29 mouse cellular contexts compared by ENCODE assay signal in the genomic region with DNA sequence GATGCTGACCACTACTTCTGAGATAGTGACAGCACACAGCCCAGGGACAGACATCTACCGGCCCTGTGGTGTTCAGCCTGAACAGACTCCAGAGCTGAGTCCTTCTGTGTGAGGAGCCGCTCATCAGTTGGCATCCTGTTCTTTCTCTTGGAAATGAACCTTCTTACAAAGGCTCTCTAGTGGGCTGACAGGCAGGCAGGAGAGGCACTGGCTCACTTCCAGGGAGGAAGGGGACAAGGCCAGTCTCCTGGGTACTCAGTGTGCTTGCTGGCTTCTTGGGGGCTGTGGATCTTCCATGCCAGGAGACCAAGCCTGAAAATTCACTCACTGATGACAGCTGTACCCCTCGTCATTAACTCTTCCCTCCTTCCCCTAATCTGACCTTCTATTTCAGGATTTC. TPM values are rescaled to one million over a fixed set of nuclear protein-coding genes. Genes with fewer than 3 reads are reported as not detected.
DNase-seq lines count a peak whose midpoint lies in the region; ATAC-seq and TF ChIP-seq lines count a peak whose summit lies in the region.
"Had no signal": no experiment of that assay in that cellular context is flagged by ENCODE, and none has a peak within 500 bp of the region (broad histone marks: within the 10 kb centered on the region; RNA-seq: fewer than 3 reads in every experiment).

No protein-coding gene starts in this region.

- H3K36me3 ChIP-seq in forebrain, embryonic 14.5 days (ENCODE audit: control insufficient read depth, insufficient read depth, low read length): peaks cover 25% of the 10 kb centered on the region
- peaks cover 79% of the 10 kb centered on the region for H3K36me3 ChIP-seq in forebrain, embryonic 10.5 days (replicated peaks)
- no peaks in the 10 kb centered on the region for H3K36me3 ChIP-seq in hindbrain, postnatal 0 days (ENCODE audit: insufficient read depth, low read length)
- 0 out of 2 replicates have a peak, but pooled peaks cover 3% of the 10 kb centered on the region for H3K36me3 ChIP-seq in hindbrain, embryonic 13.5 days
- 0 out of 2 replicates have a peak, but pooled peaks cover 3% of the 10 kb centered on the region for H3K36me3 ChIP-seq in midbrain, embryonic 14.5 days (ENCODE audit: control insufficient read depth, insufficient read depth, low read length)
- peaks cover 5% of the 10 kb centered on the region; the same call in 1 of the 2 replicates for H3K36me3 ChIP-seq in midbrain, embryonic 13.5 days
- H3K36me3 ChIP-seq: embryonic facial prominence, embryonic 12.5 days; hindbrain, embryonic 15.5 days had no signal

- H3K4me2 ChIP-seq in forebrain, embryonic 14.5 days (ENCODE audit: low read length): no peak overlapping the region
- no peak overlapping the region for H3K4me2 ChIP-seq in hindbrain, postnatal 0 days (ENCODE audit: low read depth, low read length)
- H3K4me2 ChIP-seq in hindbrain, embryonic 13.5 days: no peak overlapping the region
- H3K4me2 ChIP-seq in midbrain, embryonic 14.5 days (ENCODE audit: low read length): no peak overlapping the region
- H3K4me2 ChIP-seq in midbrain, embryonic 13.5 days (replicated peaks): no peak overlapping the region
- H3K4me2 ChIP-seq: embryonic facial prominence, embryonic 12.5 days; embryonic facial prominence, embryonic 15.5 days; forebrain, embryonic 12.5 days; heart, embryonic 12.5 days; heart, embryonic 15.5 days; hindbrain, embryonic 15.5 days had no signal

- no peak for TF ChIP-seq CTCF in hindbrain, postnatal 0 days (IDR thresholded peaks at IDR 0.05; ENCODE audit: low read depth)
- TF ChIP-seq CTCF in brain, embryonic 14.5 days (IDR thresholded peaks at IDR 0.05; ENCODE audit: borderline replicate concordance, extremely low read depth, insufficient read depth, insufficient read length): no peak

- H3K4me1 ChIP-seq in forebrain, embryonic 14.5 days (ENCODE audit: control insufficient read depth, insufficient read depth, low read length): no peaks in the 10 kb centered on the region
- H3K4me1 ChIP-seq in forebrain, embryonic 10.5 days: no peaks in the 10 kb centered on the region
- no peaks in the 10 kb centered on the region for H3K4me1 ChIP-seq in hindbrain, postnatal 0 days (ENCODE audit: insufficient read depth, low read length)
- 0 out of 2 replicates have a peak, but pooled peaks cover 4% of the 10 kb centered on the region for H3K4me1 ChIP-seq in hindbrain, embryonic 13.5 days (replicated peaks)
- H3K4me1 ChIP-seq in midbrain, embryonic 14.5 days (ENCODE audit: control insufficient read depth, insufficient read depth, low read length): no peaks in the 10 kb centered on the region
- H3K4me1 ChIP-seq in midbrain, embryonic 13.5 days (replicated peaks): no peaks in the 10 kb centered on the region
- H3K4me1 ChIP-seq: embryonic facial prominence, embryonic 12.5 days; embryonic facial prominence, embryonic 15.5 days; forebrain, embryonic 12.5 days; heart, embryonic 15.5 days; hindbrain, embryonic 10.5 days; hindbrain, embryonic 15.5 days had no signal

- H3K27me3 ChIP-seq in forebrain, embryonic 14.5 days (replicated peaks; ENCODE audit: control insufficient read depth, insufficient read depth, low read length): no peaks in the 10 kb centered on the region
- H3K27me3 ChIP-seq in forebrain, embryonic 10.5 days (ENCODE audit: poor library complexity, severe bottlenecking): no peaks in the 10 kb centered on the region
- H3K27me3 ChIP-seq in hindbrain, postnatal 0 days (ENCODE audit: insufficient read depth, low read length): no peaks in the 10 kb centered on the region
- no peaks in the 10 kb centered on the region for H3K27me3 ChIP-seq in hindbrain, embryonic 13.5 days
- H3K27me3 ChIP-seq in midbrain, embryonic 14.5 days (ENCODE audit: control insufficient read depth, insufficient read depth, low read length): no peaks in the 10 kb centered on the region
- H3K27me3 ChIP-seq in midbrain, embryonic 13.5 days: no peaks in the 10 kb centered on the region
- H3K27me3 ChIP-seq: CH12.LX; embryonic facial prominence, embryonic 12.5 days; embryonic facial prominence, embryonic 15.5 days; forebrain, embryonic 12.5 days; heart, embryonic 12.5 days; heart, embryonic 15.5 days; hindbrain, embryonic 15.5 days had no signal

- WGBS in forebrain, embryonic 14.5 days: 72% methylated on average over 3 of the region's 3 CpGs
- 89% methylated on average over 3 of the region's 3 CpGs for whole genome bisulfite sequencing in forebrain, embryonic 10.5 days
- 30% methylated on average over 3 of the region's 3 CpGs for WGBS in hindbrain, postnatal 0 days
- 75% methylated on average over 3 of the region's 3 CpGs for WGBS in hindbrain, embryonic 13.5 days
- 77% methylated on average over 3 of the region's 3 CpGs for WGBS in midbrain, embryonic 14.5 days
- WGBS in midbrain, embryonic 13.5 days: 83% methylated on average over 3 of the region's 3 CpGs

- no peak overlapping the region for H3K4me3 ChIP-seq in forebrain, embryonic 14.5 days (ENCODE audit: low read depth, low read length)
- H3K4me3 ChIP-seq in forebrain, embryonic 10.5 days: no peak overlapping the region
- no peak overlapping the region for H3K4me3 ChIP-seq in hindbrain, postnatal 0 days (ENCODE audit: low read length)
- H3K4me3 ChIP-seq in hindbrain, embryonic 13.5 days: no peak overlapping the region
- H3K4me3 ChIP-seq in midbrain, embryonic 14.5 days (replicated peaks; ENCODE audit: low read depth, low read length): no peak overlapping the region
- no peak overlapping the region for H3K4me3 ChIP-seq in midbrain, embryonic 13.5 days (replicated peaks)
- H3K4me3 ChIP-seq: embryonic facial prominence, embryonic 12.5 days; embryonic facial prominence, embryonic 15.5 days; forebrain, embryonic 12.5 days; heart, embryonic 12.5 days; heart, embryonic 15.5 days; hindbrain, embryonic 10.5 days; hindbrain, embryonic 15.5 days had no signal

- H3K9me3 ChIP-seq in forebrain, embryonic 14.5 days (replicated peaks; ENCODE audit: control insufficient read depth, low read length): no peaks in the 10 kb centered on the region
- H3K9me3 ChIP-seq in forebrain, embryonic 10.5 days: no peaks in the 10 kb centered on the region
- H3K9me3 ChIP-seq in hindbrain, postnatal 0 days (ENCODE audit: low read length): no peaks in the 10 kb centered on the region
- no peaks in the 10 kb centered on the region for H3K9me3 ChIP-seq in hindbrain, embryonic 13.5 days
- no peaks in the 10 kb centered on the region for H3K9me3 ChIP-seq in midbrain, embryonic 14.5 days (ENCODE audit: control insufficient read depth, low read length)
- H3K9me3 ChIP-seq in midbrain, embryonic 13.5 days: no peaks in the 10 kb centered on the region
- H3K9me3 ChIP-seq: embryonic facial prominence, embryonic 12.5 days; embryonic facial prominence, embryonic 15.5 days; forebrain, embryonic 12.5 days; G1E; heart, embryonic 12.5 days; heart, embryonic 15.5 days; hindbrain, embryonic 10.5 days; hindbrain, embryonic 15.5 days had no signal

- no peak overlapping the region for H3K9ac ChIP-seq in forebrain, embryonic 14.5 days (ENCODE audit: low read length)
- no peak overlapping the region for H3K9ac ChIP-seq in hindbrain, postnatal 0 days (replicated peaks; ENCODE audit: low read length)
- no peak overlapping the region for H3K9ac ChIP-seq in hindbrain, embryonic 13.5 days
- no peak overlapping the region for H3K9ac ChIP-seq in midbrain, embryonic 14.5 days (replicated peaks; ENCODE audit: low read length)
- H3K9ac ChIP-seq in midbrain, embryonic 13.5 days (replicated peaks): no peak overlapping the region
- H3K9ac ChIP-seq: embryonic facial prominence, embryonic 12.5 days; embryonic facial prominence, embryonic 15.5 days; forebrain, embryonic 12.5 days; heart, embryonic 12.5 days; heart, embryonic 15.5 days; hindbrain, embryonic 15.5 days had no signal

- no peak overlapping the region for H3K27ac ChIP-seq in forebrain, embryonic 14.5 days (ENCODE audit: low read depth, low read length)
- no peak overlapping the region for H3K27ac ChIP-seq in forebrain, embryonic 10.5 days
- H3K27ac ChIP-seq in hindbrain, postnatal 0 days: no peak overlapping the region
- no peak overlapping the region for H3K27ac ChIP-seq in hindbrain, embryonic 13.5 days
- H3K27ac ChIP-seq in midbrain, embryonic 14.5 days (replicated peaks; ENCODE audit: low read depth, low read length): no peak overlapping the region
- H3K27ac ChIP-seq in midbrain, embryonic 13.5 days: no peak overlapping the region
- H3K27ac ChIP-seq: embryonic facial prominence, embryonic 12.5 days; embryonic facial prominence, embryonic 15.5 days; forebrain, embryonic 12.5 days; heart, embryonic 15.5 days; hindbrain, embryonic 10.5 days; hindbrain, embryonic 15.5 days had no signal

- DNase-seq in forebrain, embryonic 14.5 days (ENCODE audit: low spot score): peak; percentile 24
- no peak for DNase-seq in forebrain, embryonic 10.5 days (ENCODE audit: extremely low spot score, low spot score)
- peak; percentile 53 for DNase-seq in hindbrain, postnatal 0 days (ENCODE audit: low spot score)
- peak; percentile 33 for DNase-seq in midbrain, embryonic 14.5 days
- peak; percentile 54 for DNase-seq in brain, embryonic 14.5 days (ENCODE audit: low read depth)
- no peak for DNase-seq in Muller cell, postnatal 12 days (ENCODE audit: inconsistent ontology term)
- DNase-seq: adrenal gland, adult 2 months; adrenal gland, postnatal 14 days; B cell, adult 2 months; cerebellum, adult 11-12 months; cerebellum, adult 8-10 months; cerebellum, postnatal 14 days; gastrocnemius, postnatal 25 days; heart, adult 18-20 months; heart, postnatal 10 days; heart, postnatal 36 days had no signal

- TF ChIP-seq POLR2A in brain, embryonic 14.5 days (IDR thresholded peaks at IDR 0.05; ENCODE audit: borderline replicate concordance, extremely low read depth, insufficient read depth, insufficient read length, poor library complexity, severe bottlenecking): no peak

- ATAC-seq in forebrain, embryonic 14.5 days: no peak
- peak; percentile 25; the same call in 1 of the 2 replicates for ATAC-seq in hindbrain, postnatal 0 days
- no peak for ATAC-seq in hindbrain, embryonic 13.5 days (ENCODE audit: low FRiP score)
- ATAC-seq in midbrain, embryonic 14.5 days (ENCODE audit: low FRiP score, low TSS enrichment): no peak
- no peak for ATAC-seq in midbrain, embryonic 13.5 days
- ATAC-seq: inflammation-experienced regulatory T-cells, adult 6 months; intestine, embryonic 16.5 days had no signal

RNA-seq across cellular contexts. Expression of a gene that starts 53.2 kb away (rescaled TPM):
- 0.96 and 1.4 TPM in 2 replicates for polyA plus RNA-seq in forebrain, embryonic 14.5 days (2014; fragmentation: Nextera tagmentation; extraction: Ambion mirVana)
- 1.0 TPM in 2 replicates for polyA plus RNA-seq in forebrain, embryonic 10.5 days (2016; fragmentation: Nextera tagmentation; extraction: Ambion mirVana)
- 0.14 and 1.3 TPM in 2 replicates for total RNA-seq in hindbrain, postnatal 0 days (2014; rRNA removed)
- 0.63 and 0.79 TPM in 2 replicates for polyA plus RNA-seq in hindbrain, postnatal 0 days (2015; fragmentation: Nextera tagmentation; extraction: Ambion mirVana)
- polyA plus RNA-seq in hindbrain, embryonic 13.5 days (2015; fragmentation: Nextera tagmentation; extraction: Ambion mirVana): 0.60 and 1.2 TPM in 2 replicates
- 0.45 and 1.3 TPM in 2 replicates for polyA plus RNA-seq in midbrain, embryonic 14.5 days (2014; fragmentation: Nextera tagmentation; extraction: Ambion mirVana)
- 0.87 and 0.89 TPM in 2 replicates for polyA plus RNA-seq in midbrain, embryonic 13.5 days (2015; fragmentation: Nextera tagmentation; extraction: Ambion mirVana)
- polyA plus RNA-seq in brain, embryonic 14.5 days (2012; rRNA removed): 0.93 and 1.7 TPM in 2 replicates
- polyA plus RNA-seq: G1E had no signal

Comparison
In these comparisons a context has a peak if more than half of its experiments do, and no peak if none do; other contexts are left out.
1. DNase-seq: peak in forebrain, embryonic 14.5 days (single experiment), hindbrain, postnatal 0 days (single experiment), midbrain, embryonic 14.5 days (single experiment) and brain, embryonic 14.5 days (single experiment); none in forebrain, embryonic 10.5 days (single experiment) and Muller cell, postnatal 12 days (single experiment).